Mouse (Mus musculus): ENCODE measurements at regions not wholly inside any gene's neighbourhood (a gene's known extent, or its start where the extent isn't known, plus 50 kb on each side); places are given as distances from the start of the nearest gene placed in this dataset.

GRCm38 (mm10) chr14:109115583-109115982 is 201.6 kb upstream of the Slitrk1 start:
- no peak overlapping the region for H3K4me2 ChIP-seq (ENCODE audit: low read depth, low read length)
- no peaks in the 10 kb centered on the region for H3K36me3 ChIP-seq (ENCODE audit: control insufficient read depth, insufficient read depth, low read length)
- no peak overlapping the region for H3K27ac ChIP-seq (ENCODE audit: low read length)
- H3K4me3 ChIP-seq (ENCODE audit: low read length), result no peak overlapping the region
- no peaks in the 10 kb centered on the region for H3K9me3 ChIP-seq (ENCODE audit: control insufficient read depth, low read length)
- ATAC-seq (ENCODE audit: low read depth), result peak; percentile 80
- no peaks in the 10 kb centered on the region for H3K4me1 ChIP-seq (replicated peaks; ENCODE audit: control insufficient read depth, insufficient read depth, low read length)
- WGBS, result 62% methylated on average over 3 of the region's 3 CpGs
- H3K27me3 ChIP-seq (ENCODE audit: control insufficient read depth, insufficient read depth, low read depth, low read length), result no peaks in the 10 kb centered on the region
- H3K9ac ChIP-seq (ENCODE audit: low read length), result no peak overlapping the region

Measured in lung, embryonic 16.5 days (tissue).